Mouse (Mus musculus): ENCODE measurements around the gene Med29.

The Med29 gene

DNA sequence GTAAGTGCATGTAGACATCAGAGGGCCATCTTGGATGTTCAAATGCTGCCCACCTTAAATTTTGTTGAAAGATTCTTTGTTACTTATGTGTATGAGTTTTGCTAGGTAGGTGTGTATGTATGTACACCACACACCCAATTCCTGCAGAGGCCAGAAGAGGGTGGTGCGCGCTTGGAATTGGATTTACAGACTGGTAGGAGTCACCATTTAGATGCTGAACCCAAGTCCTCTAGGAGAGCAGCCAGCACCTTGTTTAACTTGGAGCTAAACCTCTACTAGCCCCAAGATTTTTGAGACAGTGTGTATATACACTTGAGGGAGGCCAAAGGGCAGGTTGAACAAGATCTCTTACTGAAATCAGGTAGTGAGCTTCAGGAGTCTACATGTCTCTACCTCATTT, 39.2 kb downstream of the Med29 start:
- peak in 1 of 2 experiments; percentile 17 for DNase-seq

DNA sequence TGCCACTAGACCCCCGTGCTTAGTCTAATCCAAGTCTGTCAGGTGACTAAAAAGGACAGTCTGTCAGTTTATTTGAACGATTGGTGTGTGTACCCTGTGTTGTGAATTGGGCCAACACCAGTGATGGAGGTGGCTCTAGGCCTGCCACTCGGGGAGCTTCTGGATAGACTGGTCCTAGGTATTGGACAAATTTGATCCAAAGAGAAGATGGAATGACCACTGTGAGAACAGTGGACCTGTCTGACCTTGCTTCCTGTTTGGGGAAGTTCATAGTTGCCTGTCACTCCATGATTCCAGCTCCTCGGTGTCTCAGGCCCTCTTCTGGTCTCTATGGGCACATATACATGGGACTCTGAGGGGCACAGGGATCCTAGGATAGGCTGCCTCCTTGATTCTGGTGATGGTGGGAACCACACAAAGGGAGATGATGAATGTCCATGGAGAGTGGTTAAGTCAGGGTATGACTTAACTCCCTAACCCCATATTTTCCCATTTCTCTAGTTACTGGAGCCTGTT, 40.8 kb downstream of the Med29 start:
- no peak for DNase-seq

DNA sequence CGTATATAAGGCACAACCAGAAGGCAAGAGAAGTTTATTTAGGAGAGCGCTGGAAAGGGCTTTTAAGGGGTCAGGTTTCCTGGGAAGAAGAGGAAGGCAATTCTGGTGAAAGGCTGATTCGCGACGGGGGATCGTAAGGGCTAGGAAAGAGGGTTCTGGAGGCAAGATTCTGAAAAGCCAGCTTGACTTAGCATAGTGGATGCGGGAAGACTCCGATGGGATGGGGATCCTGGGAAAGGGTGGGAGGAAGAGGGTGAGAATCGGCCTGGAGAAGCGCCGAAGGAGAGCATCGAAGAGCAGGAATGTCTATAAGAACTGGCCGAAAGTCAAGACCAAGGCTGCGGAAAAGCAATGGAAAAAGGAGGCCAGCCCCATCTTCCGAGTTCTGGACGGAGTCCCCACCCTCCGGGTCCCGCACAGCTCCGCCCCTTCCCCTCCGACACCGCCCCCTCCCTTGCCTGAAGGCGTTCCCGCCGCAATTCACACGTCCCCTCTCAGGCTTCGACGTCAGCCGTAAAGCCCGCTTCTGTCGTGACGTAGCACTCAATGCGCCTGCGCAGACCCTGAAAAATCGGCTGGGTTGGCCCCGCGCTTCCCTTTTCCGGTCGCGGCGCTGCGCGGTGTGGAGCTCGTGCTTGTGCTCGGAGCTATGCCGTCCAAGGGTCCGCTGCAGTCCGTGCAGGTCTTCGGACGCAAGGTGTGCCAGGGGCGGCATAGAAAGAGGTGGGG, 42.2 kb downstream of the Med29 start, which contains the start of gene Rps16:
Gene Rps16 (plus strand): TSS at position 498 of the 729 bp plus-strand sequence.
- peak; percentile 97 to 98 for DNase-seq

DNA sequence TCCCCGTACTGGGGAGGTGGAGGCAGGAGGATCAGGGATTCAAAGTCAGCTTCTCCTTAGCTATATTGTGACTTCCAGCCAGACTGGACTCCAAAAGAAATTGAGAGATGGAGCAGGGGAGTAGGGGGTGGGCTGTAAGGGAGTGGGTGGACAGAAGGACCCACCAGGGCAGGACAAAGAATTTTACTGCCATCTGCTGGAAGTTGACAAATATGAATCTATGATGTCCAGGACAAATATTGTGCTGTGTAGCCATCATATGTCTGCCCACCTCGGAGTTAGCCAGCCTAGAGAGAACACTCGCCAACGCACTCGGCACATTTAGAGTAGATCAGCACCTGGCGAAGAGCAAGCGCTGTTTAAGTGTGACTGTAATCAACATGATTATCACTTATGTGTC, 43.9 kb downstream of the Med29 start:
- DNase-seq: no peak

DNA sequence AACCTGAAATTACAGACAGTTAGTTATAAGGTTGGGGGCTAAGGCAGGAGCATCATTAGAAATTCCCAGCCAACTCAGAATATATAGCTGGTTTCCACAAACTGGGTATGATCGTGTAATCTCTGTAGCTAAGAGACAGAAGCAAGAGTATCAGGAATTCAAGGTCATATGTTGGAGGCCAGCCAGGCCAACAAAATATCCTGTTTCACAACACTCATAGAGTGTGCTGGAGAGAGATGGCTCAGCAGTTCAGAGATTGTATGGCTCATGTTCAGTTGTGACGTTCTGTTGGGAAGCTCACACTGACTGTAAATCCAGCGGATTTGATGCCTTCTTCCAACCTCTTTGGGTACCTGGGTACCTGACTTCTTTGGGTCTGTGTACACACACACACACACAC, 44.8 kb downstream of the Med29 start:
- peak; percentile 16 to 34 for DNase-seq

DNA sequence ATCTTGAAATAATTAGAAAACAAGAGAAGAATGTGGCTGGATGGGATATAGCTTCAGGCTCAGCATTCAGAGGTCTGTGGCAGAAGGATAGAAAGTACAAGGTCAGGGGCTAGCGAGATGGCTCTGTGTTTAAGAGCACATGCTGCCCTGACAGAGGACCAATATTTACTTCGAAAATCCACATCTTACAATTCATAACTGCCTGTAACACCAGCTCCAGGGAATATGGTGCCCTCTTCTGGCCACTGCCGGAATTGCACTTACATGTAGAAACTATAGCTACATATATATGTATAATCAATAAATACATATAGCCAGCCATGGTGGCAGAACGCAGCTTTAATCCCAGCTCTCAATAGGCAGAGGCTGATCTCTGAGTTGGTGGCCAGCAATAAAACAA, 47.9 kb downstream of the Med29 start:
- DNase-seq: peak; percentile 50 to 81

DNA sequence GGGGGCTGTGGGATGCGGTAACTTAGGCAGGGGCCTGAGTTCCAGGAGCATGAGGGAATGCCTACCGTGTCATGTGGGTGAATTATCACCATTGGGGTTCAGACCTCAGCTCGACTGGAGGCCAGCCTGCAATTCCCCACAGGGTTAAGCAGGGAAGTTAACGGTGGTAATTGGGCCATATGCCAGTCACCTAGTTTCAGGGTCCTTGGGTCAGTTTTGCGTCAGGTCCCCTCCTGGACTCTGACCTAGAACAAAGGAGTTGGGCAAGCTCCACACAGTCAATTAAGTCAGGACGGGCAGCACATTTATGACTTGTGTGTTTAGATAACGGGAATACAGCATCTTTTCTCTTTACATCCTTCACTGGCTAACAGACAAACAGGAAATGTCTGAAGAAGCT, 51.1 kb downstream of the Med29 start:
- peak in 1 of 2 experiments; percentile 13 for DNase-seq

DNA sequence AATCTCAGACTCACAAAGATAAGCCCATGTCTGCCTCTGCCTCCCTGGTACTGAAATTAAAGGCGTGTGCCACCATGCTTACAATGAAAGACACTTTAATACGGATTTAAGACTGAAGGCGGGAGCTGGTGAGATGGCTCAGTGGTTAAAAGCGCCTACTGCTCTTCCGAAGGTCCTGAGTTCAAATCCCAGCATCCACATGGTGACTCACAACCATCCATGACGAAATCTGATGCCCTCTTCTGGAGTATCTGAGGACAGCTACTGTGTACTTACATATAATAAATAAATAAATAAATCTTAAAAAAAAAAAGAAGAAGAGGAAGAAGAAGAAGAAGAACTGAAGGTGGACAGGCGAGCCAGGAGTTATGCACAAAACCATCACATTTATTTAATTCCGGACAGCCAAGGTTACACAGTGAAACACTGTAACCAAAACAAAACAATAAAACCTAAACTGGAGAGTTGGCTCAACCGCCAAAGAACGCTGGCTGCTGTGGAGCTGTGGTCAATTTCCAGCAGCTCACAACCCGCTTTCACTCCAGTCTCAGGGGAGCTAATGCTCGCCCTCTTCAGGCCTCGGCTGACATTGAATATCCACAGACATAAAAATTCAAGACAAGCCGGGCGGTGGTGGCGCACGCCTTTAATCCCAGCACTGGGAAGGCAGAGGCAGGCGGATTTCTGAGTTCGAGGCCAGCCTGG, 53.1 kb downstream of the Med29 start:
- DNase-seq: peak; percentile 69 to 72

DNA sequence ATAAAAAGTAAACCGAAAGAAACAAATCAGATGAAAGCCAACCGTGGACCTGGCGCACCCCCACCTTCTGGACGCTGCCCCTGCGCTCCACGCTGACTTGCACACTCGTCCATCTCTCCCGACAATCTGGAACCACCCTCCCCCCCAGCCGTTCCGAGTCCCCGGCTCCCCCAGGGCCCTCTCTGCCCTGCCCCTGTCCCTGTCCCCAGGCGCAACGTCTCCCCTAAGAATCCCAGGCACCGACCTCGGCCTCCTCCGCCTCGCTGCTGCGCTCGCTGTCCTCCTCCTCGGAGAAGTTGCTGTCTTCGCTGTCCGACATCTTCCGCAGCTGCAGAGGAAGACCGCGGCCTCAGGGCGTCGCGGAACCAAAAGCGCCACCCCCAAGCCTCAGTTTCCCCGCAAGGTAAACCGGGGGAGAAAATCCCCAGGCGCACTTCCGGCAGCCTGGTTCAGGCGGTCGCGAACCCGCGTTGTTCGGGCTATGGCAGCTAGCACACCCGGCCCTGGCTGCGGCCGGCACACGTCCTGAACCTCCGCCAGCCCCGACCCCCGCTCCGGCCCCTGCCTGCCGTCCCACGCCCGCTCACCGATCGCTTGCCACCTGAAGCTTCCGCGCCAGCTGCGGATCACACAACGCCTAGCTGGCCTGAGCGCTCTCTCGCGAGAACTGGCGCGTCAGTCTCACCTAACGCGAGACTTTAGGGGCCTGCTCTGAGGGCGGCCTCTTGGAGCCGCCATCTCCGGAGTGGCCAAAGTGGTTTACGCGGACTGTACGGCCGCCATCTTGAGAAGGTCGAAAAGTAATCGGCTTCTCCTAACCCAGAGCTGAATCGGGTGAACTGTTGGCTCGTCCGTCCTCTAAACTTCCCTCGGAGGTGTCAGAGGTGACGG, 54.2 kb downstream of the Med29 start, which contains the start of gene Supt5:
Gene Supt5 (minus strand): TSS at position 639 of the 891 bp plus-strand sequence.
- peak; percentile 99 for DNase-seq
